Mouse (Mus musculus) spleen, embryonic (tissue): Measurements from ENCODE around the gene Bicc1.

Experiments used
- CTCF ChIA-PET: fragments of 350-600 bp; sonication (Branson Sonifier 250); formaldehyde crosslinking; loops from one replicate; lab custom pipeline; 2022; lab: Charles Lee

Gene Bicc1

GRCm38 (mm10) chr10:70876522-70876921 lies 283.0 kb downstream of the Bicc1 start:
- CTCF ChIA-PET: no interaction called here

- CTCF ChIA-PET: no interaction called here
Measured at GRCm38 (mm10) chr10:70876119-70876518, 283.4 kb downstream of the Bicc1 start.

DNA sequence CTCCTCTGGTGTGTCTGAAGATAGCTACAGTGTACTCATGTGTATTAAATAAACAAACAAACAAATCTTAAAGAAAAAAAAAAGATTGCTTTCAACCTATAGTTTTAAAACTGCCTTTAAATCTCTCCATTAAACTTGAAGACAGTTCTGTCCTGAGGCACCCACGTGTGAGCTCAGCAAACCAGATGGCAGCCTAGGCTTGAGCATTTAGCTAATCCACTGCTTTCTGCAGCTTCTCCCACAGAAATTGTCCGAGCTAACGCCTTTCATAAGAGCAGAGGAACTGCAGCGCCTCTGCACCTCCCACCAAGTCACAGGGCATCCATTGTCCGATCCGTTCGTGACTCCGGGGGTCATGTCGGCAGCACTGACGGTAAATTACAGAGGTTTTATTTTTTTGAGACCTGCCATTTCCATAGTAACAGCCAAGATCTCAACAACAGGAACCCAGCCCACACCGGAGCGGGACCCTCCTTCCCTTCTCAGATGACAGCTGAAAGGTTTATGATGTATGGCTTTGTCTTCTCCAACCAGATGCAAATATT lies 284.4 kb downstream of the Bicc1 start:
- CTCF ChIA-PET: no interaction called here
